Mouse (Mus musculus): ENCODE data around the gene Sorcs3.

The Sorcs3 gene

DNA sequence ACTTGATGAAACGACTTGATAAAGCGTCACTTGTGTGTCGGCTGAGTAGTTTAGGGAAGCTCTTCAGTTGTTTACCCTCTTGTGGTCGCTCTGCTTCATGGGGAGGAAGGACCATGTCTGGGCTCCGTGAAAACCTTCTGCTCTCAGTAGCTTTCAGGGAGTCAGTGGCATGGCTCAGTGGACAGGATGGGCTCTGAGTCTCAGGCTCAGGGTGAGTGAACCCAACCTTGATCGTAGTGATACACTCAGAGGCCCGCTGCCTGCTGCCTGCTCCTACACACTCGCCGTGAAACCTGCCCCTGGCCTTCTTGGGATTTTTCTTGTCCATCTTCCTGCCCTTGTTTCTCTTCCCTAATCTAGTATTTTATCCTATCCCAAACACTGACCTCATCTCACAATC is 166.0 kb downstream of the Sorcs3 start:
- DNase-seq (ENCODE audit: low spot score in 2 of 2): no peak

DNA sequence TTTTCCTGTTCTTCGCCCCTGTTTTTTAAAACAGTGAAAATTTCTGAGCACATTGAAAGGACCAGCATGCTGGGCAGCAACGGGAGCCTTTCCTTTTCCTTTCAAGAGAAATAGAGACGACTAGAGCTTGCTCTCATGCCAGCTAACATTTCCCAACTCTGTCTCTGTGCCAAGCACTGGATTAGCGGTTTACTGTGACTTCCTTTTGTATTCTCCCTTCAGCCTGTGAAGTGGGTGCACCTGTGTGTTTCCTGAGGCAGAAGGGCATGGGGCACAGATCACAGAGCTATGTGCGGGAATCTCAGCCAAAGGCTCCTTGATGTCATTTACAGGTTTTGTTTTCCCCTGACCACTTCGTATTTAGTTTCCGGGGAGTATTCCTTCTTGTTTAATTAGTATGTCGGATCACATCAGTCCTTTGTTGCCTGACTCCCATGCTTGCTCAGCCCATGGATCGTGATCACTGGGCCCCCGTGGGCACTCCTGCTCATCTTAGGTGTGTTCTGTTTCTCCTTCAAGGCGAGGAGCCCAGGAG is 172.2 kb downstream of the Sorcs3 start:
- DNase-seq (ENCODE audit: low spot score in 2 of 2): no peak

- no peak for DNase-seq (ENCODE audit: low spot score in 2 of 2)
These were observed 185.7 kb downstream of the Sorcs3 start for GRCm38 (mm10) chr19:48391551-48391950.

- DNase-seq (ENCODE audit: low spot score in 2 of 2): no peak
These were observed 199.1 kb downstream of the Sorcs3 start for GRCm38 (mm10) chr19:48404774-48405495.

DNA sequence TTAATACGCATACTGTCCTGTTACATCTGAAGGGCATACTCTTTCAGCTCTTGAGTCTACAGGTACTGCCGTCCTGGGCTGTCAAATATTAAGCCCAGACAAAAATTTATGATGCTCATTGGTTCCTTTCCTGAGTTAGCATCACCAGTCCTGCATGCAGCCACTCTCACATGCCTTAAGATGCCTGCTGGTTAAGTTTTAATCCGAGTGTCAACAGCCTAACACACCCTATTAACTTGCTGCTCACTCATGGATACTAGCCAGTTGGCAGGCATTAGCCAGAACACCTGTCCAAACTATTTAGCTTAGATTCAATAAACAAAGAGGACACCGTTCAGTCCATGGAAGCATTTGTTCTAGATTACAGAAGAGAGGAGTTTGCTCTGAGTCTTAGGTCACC is 202.4 kb downstream of the Sorcs3 start:
- DNase-seq (ENCODE audit: low spot score in 2 of 2): no peak

DNA sequence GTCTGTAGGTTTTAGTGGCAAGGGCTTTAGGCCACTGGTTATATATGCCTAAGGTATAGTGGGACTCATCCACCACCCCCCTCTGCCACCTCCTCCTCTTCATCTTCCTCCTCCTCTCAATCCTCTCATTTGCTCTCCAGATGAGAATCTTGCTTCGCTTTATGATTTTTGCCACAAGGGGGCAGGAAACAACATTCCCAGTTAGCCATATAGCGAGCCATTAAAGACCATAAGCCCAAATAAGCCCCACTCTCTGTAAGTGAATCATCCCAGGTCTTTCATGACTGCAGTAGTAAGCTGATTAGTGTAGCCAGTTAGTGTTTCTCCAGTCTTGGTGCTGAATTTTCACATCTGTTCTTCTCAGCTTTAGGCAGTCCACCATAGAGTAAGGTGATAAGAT is 205.5 kb downstream of the Sorcs3 start:
- no peak for DNase-seq (ENCODE audit: low spot score in 2 of 2)

DNA sequence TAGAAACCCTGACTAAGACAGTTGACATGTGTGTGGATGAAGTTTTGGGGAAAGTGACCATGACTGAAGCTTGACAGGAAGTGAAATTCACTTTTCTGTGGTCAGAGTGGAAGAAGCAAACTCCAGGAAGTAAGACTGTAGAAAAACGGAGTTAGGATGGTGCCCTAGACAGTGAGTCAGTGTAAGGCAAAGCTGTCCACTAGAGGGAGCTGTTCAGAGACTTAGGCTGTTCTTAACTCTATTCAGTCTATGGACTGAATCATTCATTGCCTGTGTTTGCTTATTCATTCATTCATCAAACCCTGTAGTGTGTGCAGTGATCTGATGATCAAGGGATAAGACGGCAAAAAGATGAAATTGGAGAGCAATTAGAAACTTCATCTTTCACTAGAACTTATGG is 208.0 kb downstream of the Sorcs3 start:
- no peak for DNase-seq (ENCODE audit: low spot score in 2 of 2)

DNA sequence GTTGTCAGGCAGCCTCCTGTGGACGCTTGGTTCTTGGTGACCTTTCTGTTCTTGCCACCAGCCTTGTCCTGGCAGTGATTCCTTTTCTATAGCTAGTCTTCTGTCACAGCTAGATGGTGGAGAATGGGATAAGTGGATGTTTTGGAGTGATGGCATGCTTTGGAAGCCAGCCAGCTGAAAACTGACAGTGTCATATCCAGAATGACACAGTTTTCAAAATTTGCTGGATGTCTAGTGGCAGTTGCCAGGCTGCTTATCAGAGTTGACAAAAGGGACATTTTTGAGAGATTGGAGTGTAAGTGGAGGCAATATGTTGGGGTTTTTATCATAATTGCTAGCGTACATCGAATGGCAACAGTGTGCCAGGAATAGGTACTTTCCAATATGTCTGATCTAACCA is 212.5 kb downstream of the Sorcs3 start:
- DNase-seq (ENCODE audit: low spot score in 2 of 2): no peak

DNA sequence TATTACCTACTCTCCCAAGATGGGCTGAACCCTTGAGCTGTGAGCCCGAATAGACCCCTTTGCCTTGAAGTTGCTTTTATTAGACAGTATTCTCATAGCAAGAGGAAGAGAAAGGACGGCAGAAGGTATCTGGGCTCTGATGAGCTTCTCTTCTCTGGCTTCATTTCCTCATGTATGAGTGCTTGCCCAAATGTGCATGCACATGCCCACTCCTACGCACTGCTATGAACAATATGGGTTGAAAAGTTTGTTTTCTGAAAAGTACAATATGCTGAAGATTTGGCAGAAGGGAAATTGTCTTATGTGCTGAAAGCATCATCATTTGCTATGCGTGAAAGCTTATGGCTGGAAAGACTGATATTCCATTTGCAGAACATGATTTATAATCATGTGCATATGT is 223.4 kb downstream of the Sorcs3 start:
- no peak for DNase-seq (ENCODE audit: low spot score in 2 of 2)

- no peak for DNase-seq (ENCODE audit: low spot score in 2 of 2)
These were observed 223.9 kb downstream of the Sorcs3 start for GRCm38 (mm10) chr19:48429755-48430154.

GRCm38 (mm10) chr19:48430328-48430727 is 224.5 kb downstream of the Sorcs3 start:
- no peak for DNase-seq (ENCODE audit: low spot score in 2 of 2)

DNA sequence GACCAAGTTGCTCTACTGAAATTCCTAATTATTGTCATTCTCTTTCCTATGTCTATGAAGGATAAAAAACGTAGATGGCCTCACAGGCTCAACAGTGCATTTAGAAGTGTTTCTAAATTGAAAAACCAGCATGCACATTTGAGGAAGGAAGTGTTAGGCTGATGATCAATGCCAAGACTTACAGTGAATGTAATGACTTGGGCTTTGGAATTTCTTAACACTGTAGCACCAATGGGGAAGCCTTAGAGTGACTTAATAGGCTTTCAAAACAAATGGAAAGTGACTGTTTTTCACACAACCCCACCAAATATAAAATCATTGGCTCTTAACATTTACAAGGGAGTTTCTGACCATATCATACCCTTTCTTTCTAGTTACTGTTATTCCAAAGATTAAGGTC is 232.6 kb downstream of the Sorcs3 start:
- DNase-seq (ENCODE audit: low spot score in 2 of 2): no peak

- no peak for DNase-seq (ENCODE audit: low spot score in 2 of 2)
These were observed 255.3 kb downstream of the Sorcs3 start for GRCm38 (mm10) chr19:48461141-48461540.

- DNase-seq (ENCODE audit: low spot score in 2 of 2): no peak
These were observed 256.6 kb downstream of the Sorcs3 start for GRCm38 (mm10) chr19:48462426-48462825.

DNA sequence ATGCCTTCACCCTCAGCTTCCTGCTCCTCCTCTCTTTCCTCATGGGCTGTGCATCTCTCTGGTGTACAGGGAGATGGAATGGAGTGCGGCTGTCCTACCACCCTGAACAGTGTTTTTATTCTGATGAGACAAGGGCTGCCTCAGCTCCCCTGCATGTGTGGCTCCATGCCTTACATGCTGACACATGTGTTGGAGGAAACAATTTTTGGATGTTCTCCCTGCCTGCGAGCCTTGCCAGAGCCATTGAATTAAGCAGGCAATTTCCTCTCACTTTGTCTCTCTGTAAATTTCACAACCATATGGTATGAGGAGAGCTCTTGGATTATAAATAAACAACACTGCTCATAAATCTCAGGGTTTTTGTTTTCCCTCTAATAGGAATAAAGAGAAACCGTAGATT is 257.7 kb downstream of the Sorcs3 start:
- DNase-seq (ENCODE audit: low spot score in 2 of 2): no peak

DNA sequence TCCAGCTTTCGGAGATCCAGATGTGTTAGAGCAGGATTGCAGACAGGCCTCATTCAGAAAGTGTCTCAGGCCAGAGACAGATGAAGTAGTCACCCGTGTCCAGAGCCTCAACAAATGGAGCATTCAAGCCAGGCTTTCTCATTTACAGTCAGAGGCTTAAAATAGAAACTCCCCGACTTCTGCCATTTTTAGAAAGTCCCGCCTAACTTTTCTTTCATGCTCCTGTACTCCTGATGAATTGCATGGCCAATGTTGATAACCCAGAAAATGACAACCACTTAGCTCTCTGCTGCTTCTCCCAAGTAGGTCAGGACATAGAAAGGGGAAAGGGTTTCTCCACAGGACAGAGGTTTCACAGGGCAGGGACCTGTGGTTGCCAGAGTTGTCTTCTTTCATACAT is 261.6 kb downstream of the Sorcs3 start:
- DNase-seq (ENCODE audit: low spot score in 2 of 2): peak in 1 of 2 experiments; percentile 3

DNA sequence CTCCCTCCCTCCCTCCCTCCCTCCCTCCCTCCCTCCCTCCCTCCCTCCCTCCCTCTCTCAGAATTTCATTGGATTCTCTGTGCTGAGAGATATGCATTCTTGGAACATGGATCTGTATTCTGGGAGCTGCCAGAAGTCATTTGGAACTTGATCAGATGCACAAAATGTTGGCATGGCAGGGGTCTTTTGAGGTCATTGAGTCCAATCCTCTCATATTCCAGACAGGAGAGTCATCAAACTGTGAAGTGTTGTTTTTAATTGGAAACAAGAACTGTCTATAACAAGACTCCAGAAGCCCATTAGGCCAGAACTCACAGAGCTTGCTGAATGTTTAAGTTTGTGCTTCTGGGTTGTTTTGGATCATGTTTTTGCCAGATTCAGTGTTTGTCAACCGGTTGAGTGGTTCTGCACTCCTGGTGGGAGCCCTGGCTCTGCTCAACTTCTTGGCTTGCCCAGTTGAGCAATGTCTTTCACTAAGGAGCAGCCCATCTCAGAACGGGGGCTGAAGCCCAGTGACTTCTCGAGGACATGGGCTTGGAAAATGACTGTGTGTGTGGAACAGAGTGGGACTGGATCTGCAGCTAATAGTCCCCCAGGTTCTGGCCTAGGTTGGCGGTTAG is 264.1 kb downstream of the Sorcs3 start:
- DNase-seq (ENCODE audit: low spot score in 2 of 2): no peak

DNA sequence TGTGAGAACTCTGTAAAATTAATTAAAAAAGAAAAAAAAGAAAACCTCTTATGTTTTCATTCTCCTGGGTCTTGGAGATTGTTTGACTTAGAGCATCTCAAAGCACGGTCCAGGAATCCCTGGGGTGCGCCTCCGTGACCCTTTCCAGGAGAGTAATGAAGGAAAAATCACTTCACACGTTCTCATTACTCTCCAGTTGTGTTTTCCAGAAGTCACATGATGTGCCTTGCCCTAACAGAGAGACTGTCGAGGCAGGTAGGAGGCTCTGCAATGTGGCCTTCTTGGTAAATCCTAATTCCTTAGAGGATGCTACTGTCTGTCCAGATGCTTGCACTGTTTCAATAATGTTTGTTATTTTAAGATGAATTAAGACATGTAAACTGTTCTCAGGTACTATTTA is 266.1 kb downstream of the Sorcs3 start:
- no peak for DNase-seq (ENCODE audit: low spot score in 2 of 2)

- DNase-seq (ENCODE audit: low spot score in 2 of 2): no peak
These were observed 270.1 kb downstream of the Sorcs3 start for GRCm38 (mm10) chr19:48475784-48476410.

GRCm38 (mm10) chr19:48478864-48479263 is 273.0 kb downstream of the Sorcs3 start:
- DNase-seq (ENCODE audit: low spot score in 2 of 2): no peak

DNA sequence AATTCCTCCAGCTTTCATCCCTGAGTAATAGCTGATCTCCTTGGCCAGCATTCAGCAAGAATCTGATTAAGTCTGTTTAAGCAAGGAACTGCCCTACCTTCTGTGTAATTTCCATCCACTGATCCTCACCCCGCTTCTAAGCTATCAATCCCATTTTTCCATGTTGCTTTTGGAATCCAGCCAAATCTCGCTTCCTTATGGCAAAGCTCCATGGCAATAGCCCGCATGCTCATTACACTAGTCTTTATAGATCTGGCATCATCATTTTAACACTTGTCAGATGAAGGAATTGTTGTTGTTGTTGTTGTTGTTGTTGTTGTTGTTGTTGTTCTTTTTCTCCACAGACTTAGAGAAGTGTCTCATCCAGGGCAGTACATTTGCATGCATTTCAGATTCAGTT is 277.1 kb downstream of the Sorcs3 start:
- no peak for DNase-seq (ENCODE audit: low spot score in 2 of 2)

- DNase-seq (ENCODE audit: low spot score in 2 of 2): no peak
These were observed 285.3 kb downstream of the Sorcs3 start for GRCm38 (mm10) chr19:48491111-48491510.

Measured in heart, adult 9 months (tissue).